Mouse (Mus musculus) liver, embryonic 12.5 days (tissue): Measurements from ENCODE around the gene Klk1b9. TPM values are rescaled to one million over a fixed set of nuclear protein-coding genes. Genes with fewer than 3 reads are reported as not detected.
"Not testable (repeated sequence)": the region's sequence is repeated elsewhere in the genome, so short reads cannot be mapped to it uniquely, and the experiment has no call there.

ENCODE experiments used
- ATAC-seq: fragments of 200-750 bp; cut with Nextera tagmentation; 2 replicates; pipeline ENCODE4 v1.8.0; 2017; ENCODE audit warnings: moderate number of reproducible peaks, mild to moderate bottlenecking, moderate library complexity
- H3K27ac ChIP-seq: fragments of 300-500 bp; sonication (generic); 2 replicates; pipeline ENCODE4 v1.5.1; 2016; ENCODE audit warnings: mild to moderate bottlenecking
- H3K27me3 ChIP-seq: fragments of 300-500 bp; sonication (generic); replicated peaks from 2 replicates; pipeline ENCODE4 v1.6.1; 2016; ENCODE audit warnings: mild to moderate bottlenecking, moderate library complexity
- H3K36me3 ChIP-seq: fragments of 300-500 bp; sonication (generic); 2 replicates; pipeline ENCODE4 v1.6.1; 2016; ENCODE audit warnings: mild to moderate bottlenecking, moderate library complexity
- H3K4me1 ChIP-seq: fragments of 300-500 bp; sonication (generic); 2 replicates; pipeline ENCODE4 v1.6.1; 2016
- H3K4me2 ChIP-seq: fragments of 300-500 bp; sonication (generic); 2 replicates; pipeline ENCODE4 v1.6.1; 2016; ENCODE audit warnings: mild to moderate bottlenecking, moderate library complexity
- H3K4me3 ChIP-seq: fragments of 300-500 bp; sonication (generic); 2 replicates; pipeline ENCODE4 v1.5.1; 2016; ENCODE audit warnings: mild to moderate bottlenecking, moderate library complexity
- H3K9ac ChIP-seq: fragments of 300-500 bp; sonication (generic); 2 replicates; pipeline ENCODE4 v1.6.1; 2016; ENCODE audit warnings: mild to moderate bottlenecking, moderate library complexity
- H3K9me3 ChIP-seq: fragments of 300-500 bp; sonication (generic); replicated peaks from 2 replicates; pipeline ENCODE4 v1.6.1; 2016; ENCODE audit warnings: mild to moderate bottlenecking, moderate library complexity
- WGBS: fragments of 180-500 bp; shearing (Covaris S2); methylation state at CpG from one replicate; pipeline ENCODE4 v1.1.7; 2016; ENCODE audit not compliant: insufficient replicate concordance; 5-methylcytosine and 5-hydroxymethylcytosine counted together
- polyA plus RNA-seq: library from polyadenylated mRNA; unstranded; fragments of >200 nt; fragmentation: Nextera tagmentation; extraction: Ambion mirVana; gene quantifications from 2 replicates; pipeline ENCODE4 v1.2.1, GENCODE M21; 2016

Klk1b9 gene
- not detected in 2 replicates for polyA plus RNA-seq

- not testable (repeated sequence) for H3K4me2 ChIP-seq, H3K9me3 ChIP-seq, H3K9ac ChIP-seq, H3K4me1 ChIP-seq, H3K27me3 ChIP-seq, H3K4me3 ChIP-seq, ATAC-seq, H3K27ac ChIP-seq, H3K36me3 ChIP-seq
- WGBS: 54% methylated on average over 1 of the region's 1 CpGs
Measured at GRCm38 (mm10) chr7:43975761-43976160, at the start of gene Klk1b9. TSS of gene Klk1b9 (plus strand) at chr7:43976061.

- no peaks in the 10 kb centered on the region for H3K4me1 ChIP-seq
- no peaks in the 10 kb centered on the region for H3K27me3 ChIP-seq
- 39% methylated on average over 4 of the region's 4 CpGs for WGBS
- H3K9me3 ChIP-seq: no peaks in the 10 kb centered on the region
- no peak overlapping the region for H3K9ac ChIP-seq
- no peak overlapping the region for H3K4me3 ChIP-seq
- H3K4me2 ChIP-seq: no peak overlapping the region
- no peak for ATAC-seq
- H3K36me3 ChIP-seq: no peaks in the 10 kb centered on the region
- H3K27ac ChIP-seq: no peak overlapping the region
Measured at GRCm38 (mm10) chr7:43928521-43928920, 47.3 kb upstream of the Klk1b9 start.

- H3K27ac ChIP-seq: no peak overlapping the region
- ATAC-seq: no peak
- WGBS: 55% methylated on average over 4 of the region's 4 CpGs
Measured at GRCm38 (mm10) chr7:43932337-43932736, 43.5 kb upstream of the Klk1b9 start.

GRCm38 (mm10) chr7:43933440-43933839 lies 42.4 kb upstream of the Klk1b9 start, which contains the start of gene Klk15:
TSS of gene Klk15 (plus strand) at chr7:43933740.
- H3K4me1 ChIP-seq: no peaks in the 10 kb centered on the region
- no peak within 1 kb of the TSS for H3K4me2 ChIP-seq
- no peak within 1 kb of the TSS for H3K9ac ChIP-seq
- WGBS: 55% methylated on average over 3 of the region's 3 CpGs
- no peak within 1 kb of the TSS for H3K4me3 ChIP-seq
- ATAC-seq: no peak
- H3K27me3 ChIP-seq: no peaks in the 10 kb centered on the region
- no peaks in the 10 kb centered on the region for H3K9me3 ChIP-seq
- no peak within 1 kb of the TSS for H3K27ac ChIP-seq
- H3K36me3 ChIP-seq: no peaks in the 10 kb centered on the region

More at GRCm38 (mm10) chr7:43932337-43932736, 43.5 kb upstream of the Klk1b9 start:
- Histone ChIP-seq H3K4me3 (no peak overlapping the region), H3K4me1 (no peaks in the 10 kb centered on the region), H3K36me3 (no peaks in the 10 kb centered on the region), H3K27me3 (no peaks in the 10 kb centered on the region), H3K4me2 (no peak overlapping the region), H3K9ac (no peak overlapping the region), H3K9me3 (no peaks in the 10 kb centered on the region)

GRCm38 (mm10) chr7:43934747-43935146 lies 41.1 kb upstream of the Klk1b9 start:
- no peaks in the 10 kb centered on the region for H3K27me3 ChIP-seq
- no peaks in the 10 kb centered on the region for H3K9me3 ChIP-seq
- H3K27ac ChIP-seq: no peak overlapping the region
- no peak overlapping the region for H3K4me2 ChIP-seq
- WGBS: 44% methylated on average over 3 of the region's 3 CpGs
- H3K4me3 ChIP-seq: no peak overlapping the region
- ATAC-seq: no peak
- H3K36me3 ChIP-seq: no peaks in the 10 kb centered on the region
- no peaks in the 10 kb centered on the region for H3K4me1 ChIP-seq
- H3K9ac ChIP-seq: no peak overlapping the region

- H3K4me3 ChIP-seq: no peak overlapping the region
- no peak overlapping the region for H3K4me2 ChIP-seq
- no peak overlapping the region for H3K27ac ChIP-seq
- ATAC-seq: no peak
- H3K27me3 ChIP-seq: no peaks in the 10 kb centered on the region
- H3K9me3 ChIP-seq: no peaks in the 10 kb centered on the region
- no peaks in the 10 kb centered on the region for H3K4me1 ChIP-seq
- 71% methylated on average over 14 of the region's 14 CpGs for WGBS
- H3K9ac ChIP-seq: no peak overlapping the region
- H3K36me3 ChIP-seq: no peaks in the 10 kb centered on the region
Measured at GRCm38 (mm10) chr7:43936551-43936950, 39.3 kb upstream of the Klk1b9 start.

GRCm38 (mm10) chr7:43942293-43942692 lies 33.6 kb upstream of the Klk1b9 start:
- not testable (repeated sequence) for H3K4me1 ChIP-seq, ATAC-seq, H3K4me2 ChIP-seq, H3K4me3 ChIP-seq, H3K36me3 ChIP-seq, H3K27ac ChIP-seq, H3K9me3 ChIP-seq, H3K27me3 ChIP-seq, H3K9ac ChIP-seq
- WGBS: 57% methylated on average over 3 of the region's 3 CpGs

GRCm38 (mm10) chr7:43944727-43945264 lies 31.1 kb upstream of the Klk1b9 start:
- Histone ChIP-seq H3K9ac (no peak overlapping the region), H3K9me3 (no peaks in the 10 kb centered on the region), H3K27me3 (no peaks in the 10 kb centered on the region), H3K27ac (no peak overlapping the region), H3K4me2 (no peak overlapping the region), H3K4me1 (no peaks in the 10 kb centered on the region), H3K36me3 (no peaks in the 10 kb centered on the region), H3K4me3 (no peak overlapping the region)
- 53% methylated on average over 3 of the region's 3 CpGs for WGBS
- ATAC-seq: no peak

GRCm38 (mm10) chr7:43950364-43950763 lies 25.5 kb upstream of the Klk1b9 start, which contains the start of gene Klk1b8:
TSS of gene Klk1b8 (plus strand) at chr7:43950664.
- no peaks in the 10 kb centered on the region for H3K36me3 ChIP-seq
- no peak for ATAC-seq
- H3K27me3 ChIP-seq: no peaks in the 10 kb centered on the region
- no peak within 1 kb of the TSS for H3K4me2 ChIP-seq
- no peak within 1 kb of the TSS for H3K4me3 ChIP-seq
- no peak within 1 kb of the TSS for H3K9ac ChIP-seq
- H3K9me3 ChIP-seq: no peaks in the 10 kb centered on the region
- no peak within 1 kb of the TSS for H3K27ac ChIP-seq
- 52% methylated on average over 2 of the region's 2 CpGs for WGBS
- H3K4me1 ChIP-seq: no peaks in the 10 kb centered on the region

- no peaks in the 10 kb centered on the region for H3K4me1 ChIP-seq
- 47% methylated on average over 4 of the region's 4 CpGs for WGBS
Measured at GRCm38 (mm10) chr7:43952703-43953102, 23.2 kb upstream of the Klk1b9 start.

GRCm38 (mm10) chr7:43966451-43966850 lies 9.4 kb upstream of the Klk1b9 start, which contains the start of gene Klk1b1:
TSS of gene Klk1b1 (plus strand) at chr7:43966751.
- no peaks in the 10 kb centered on the region for H3K27me3 ChIP-seq
- no peak for ATAC-seq
- no peaks in the 10 kb centered on the region for H3K4me1 ChIP-seq
- H3K27ac ChIP-seq: no peak within 1 kb of the TSS
- WGBS: 41% methylated on average over 3 of the region's 3 CpGs
- no peak within 1 kb of the TSS for H3K4me3 ChIP-seq
- H3K9ac ChIP-seq: no peak within 1 kb of the TSS
- H3K36me3 ChIP-seq: no peaks in the 10 kb centered on the region
- H3K9me3 ChIP-seq: no peaks in the 10 kb centered on the region
- no peak within 1 kb of the TSS for H3K4me2 ChIP-seq

More at GRCm38 (mm10) chr7:43952703-43953102, 23.2 kb upstream of the Klk1b9 start:
- H3K4me2 ChIP-seq: no peak overlapping the region
- no peak overlapping the region for H3K4me3 ChIP-seq
- no peak overlapping the region for H3K27ac ChIP-seq
- ATAC-seq: no peak
- H3K27me3 ChIP-seq: no peaks in the 10 kb centered on the region
- H3K9ac ChIP-seq: no peak overlapping the region
- no peaks in the 10 kb centered on the region for H3K9me3 ChIP-seq
- no peaks in the 10 kb centered on the region for H3K36me3 ChIP-seq

- Histone ChIP-seq H3K4me2 (no peak overlapping the region), H3K27ac (no peak overlapping the region), H3K9ac (no peak overlapping the region), H3K36me3 (no peaks in the 10 kb centered on the region), H3K9me3 (no peaks in the 10 kb centered on the region), H3K27me3 (no peaks in the 10 kb centered on the region), H3K4me1 (no peaks in the 10 kb centered on the region), H3K4me3 (no peak overlapping the region)
- ATAC-seq: no peak
- 58% methylated on average over 3 of the region's 3 CpGs for WGBS
Measured at GRCm38 (mm10) chr7:43967058-43967457, 8.8 kb upstream of the Klk1b9 start.

- 62% methylated on average over 2 of the region's 2 CpGs for WGBS
- H3K27ac ChIP-seq: no peak overlapping the region
- no peak overlapping the region for H3K9ac ChIP-seq
- H3K27me3 ChIP-seq: no peaks in the 10 kb centered on the region
- no peaks in the 10 kb centered on the region for H3K4me1 ChIP-seq
- H3K4me2 ChIP-seq: no peak overlapping the region
- H3K36me3 ChIP-seq: no peaks in the 10 kb centered on the region
- no peak for ATAC-seq
- no peaks in the 10 kb centered on the region for H3K9me3 ChIP-seq
- no peak overlapping the region for H3K4me3 ChIP-seq
Measured at GRCm38 (mm10) chr7:43967612-43968011, 8.2 kb upstream of the Klk1b9 start.
